Mouse (Mus musculus): ENCODE data around the gene Gse1. TPM values are rescaled to one million over a fixed set of nuclear protein-coding genes. Genes with fewer than 3 reads are reported as not detected.

Gene Gse1
- total and polyA plus RNA-seq, 3 experiments, result 12.1 to 24.3 (median 21.0) TPM

- TF ChIP-seq EP300 (IDR thresholded peaks at IDR 0.05; ENCODE audit: insufficient read depth, low read depth, low read length), result no peak
- no peak for TF ChIP-seq POLR2A (IDR thresholded peaks at IDR 0.05; ENCODE audit: insufficient read depth, low read depth, low read length)
- no peak for TF ChIP-seq CTCF (IDR thresholded peaks at IDR 0.05)
- Histone ChIP-seq H3K9ac (ENCODE audit: low read depth, low read length) (no peak overlapping the region), H3K4me1 (ENCODE audit: control insufficient read depth, insufficient read depth, low read length) (peaks cover 13% of the 10 kb centered on the region), H3K4me3 (no peak overlapping the region), H3K79me2 (replicated peaks; ENCODE audit: control insufficient read depth, insufficient read depth, low read length) (peaks cover 4% of the 10 kb centered on the region), H3K36me3 (ENCODE audit: control insufficient read depth, insufficient read depth, low read length) (no peaks in the 10 kb centered on the region), H3K27ac (no peak overlapping the region), H3K27me3 (ENCODE audit: control insufficient read depth, insufficient read depth, low read length) (no peaks in the 10 kb centered on the region)
- WGBS, result 95% methylated on average over 6 of the region's 6 CpGs
- intact Hi-C loops (cut with DNase I), result no loop called here
- no peak for DNase-seq
These were observed 284.9 kb downstream of the Gse1 start for GRCm38 (mm10) chr8:120513145-120513544.

GRCm38 (mm10) chr8:120513638-120514461 is 285.6 kb downstream of the Gse1 start:
- 82% methylated on average over 26 of the region's 26 CpGs for WGBS

GRCm38 (mm10) chr8:120515214-120515613 is 287.0 kb downstream of the Gse1 start:
- DNase-seq, result no peak
- Histone ChIP-seq H3K4me1 (ENCODE audit: control insufficient read depth, insufficient read depth, low read length) (peaks cover 9% of the 10 kb centered on the region), H3K9ac (ENCODE audit: low read depth, low read length) (no peak overlapping the region), H3K27ac (no peak overlapping the region), H3K79me2 (replicated peaks; ENCODE audit: control insufficient read depth, insufficient read depth, low read length) (peaks cover 4% of the 10 kb centered on the region), H3K4me3 (no peak overlapping the region), H3K36me3 (ENCODE audit: control insufficient read depth, insufficient read depth, low read length) (no peaks in the 10 kb centered on the region), H3K27me3 (ENCODE audit: control insufficient read depth, insufficient read depth, low read length) (no peaks in the 10 kb centered on the region)
- 85% methylated on average over 2 of the region's 2 CpGs for WGBS
- TF ChIP-seq POLR2A (IDR thresholded peaks at IDR 0.05; ENCODE audit: insufficient read depth, low read depth, low read length) (no peak), EP300 (IDR thresholded peaks at IDR 0.05; ENCODE audit: insufficient read depth, low read depth, low read length) (no peak), CTCF (IDR thresholded peaks at IDR 0.05) (no peak)
- intact Hi-C loops (cut with DNase I), result no loop called here

More at GRCm38 (mm10) chr8:120513638-120514461, 285.6 kb downstream of the Gse1 start:
- Histone ChIP-seq H3K4me3 (no peak overlapping the region), H3K79me2 (replicated peaks; ENCODE audit: control insufficient read depth, insufficient read depth, low read length) (peaks cover 4% of the 10 kb centered on the region), H3K4me1 (ENCODE audit: control insufficient read depth, insufficient read depth, low read length) (peaks cover 11% of the 10 kb centered on the region), H3K9ac (ENCODE audit: low read depth, low read length) (no peak overlapping the region), H3K27ac (no peak overlapping the region), H3K27me3 (ENCODE audit: control insufficient read depth, insufficient read depth, low read length) (no peaks in the 10 kb centered on the region), H3K36me3 (ENCODE audit: control insufficient read depth, insufficient read depth, low read length) (no peaks in the 10 kb centered on the region)
- no peak for DNase-seq
- TF ChIP-seq POLR2A (IDR thresholded peaks at IDR 0.05; ENCODE audit: insufficient read depth, low read depth, low read length), result no peak
- no peak for TF ChIP-seq CTCF (IDR thresholded peaks at IDR 0.05)
- TF ChIP-seq EP300 (IDR thresholded peaks at IDR 0.05; ENCODE audit: insufficient read depth, low read depth, low read length), result no peak
- intact Hi-C loops (cut with DNase I), result no loop called here

GRCm38 (mm10) chr8:120515650-120516049 is 287.4 kb downstream of the Gse1 start:
- TF ChIP-seq CTCF (IDR thresholded peaks at IDR 0.05), result no peak
- TF ChIP-seq POLR2A (IDR thresholded peaks at IDR 0.05; ENCODE audit: insufficient read depth, low read depth, low read length), result no peak
- TF ChIP-seq EP300 (IDR thresholded peaks at IDR 0.05; ENCODE audit: insufficient read depth, low read depth, low read length), result no peak
- no peaks in the 10 kb centered on the region for H3K27me3 ChIP-seq (ENCODE audit: control insufficient read depth, insufficient read depth, low read length)

GRCm38 (mm10) chr8:120516182-120516755 is 288.0 kb downstream of the Gse1 start:
- DNase-seq, result peak in 1 of 2 experiments; percentile 55
- Histone ChIP-seq H3K9ac (ENCODE audit: low read depth, low read length) (no peak overlapping the region), H3K27ac (no peak overlapping the region), H3K79me2 (replicated peaks; ENCODE audit: control insufficient read depth, insufficient read depth, low read length) (peaks cover 4% of the 10 kb centered on the region), H3K27me3 (ENCODE audit: control insufficient read depth, insufficient read depth, low read length) (no peaks in the 10 kb centered on the region), H3K4me3 (no peak overlapping the region), H3K36me3 (ENCODE audit: control insufficient read depth, insufficient read depth, low read length) (no peaks in the 10 kb centered on the region), H3K4me1 (ENCODE audit: control insufficient read depth, insufficient read depth, low read length) (peaks cover 6% of the 10 kb centered on the region)
- TF ChIP-seq CTCF (IDR thresholded peaks at IDR 0.05) (no peak), POLR2A (IDR thresholded peaks at IDR 0.05; ENCODE audit: insufficient read depth, low read depth, low read length) (no peak), EP300 (IDR thresholded peaks at IDR 0.05; ENCODE audit: insufficient read depth, low read depth, low read length) (no peak)
- 48% methylated on average over 12 of the region's 12 CpGs for WGBS
- intact Hi-C loops (cut with DNase I), result no loop called here

More at GRCm38 (mm10) chr8:120515650-120516049, 287.4 kb downstream of the Gse1 start:
- H3K27ac ChIP-seq, result no peak overlapping the region
- no peak overlapping the region for H3K4me3 ChIP-seq
- H3K4me1 ChIP-seq (ENCODE audit: control insufficient read depth, insufficient read depth, low read length), result peaks cover 11% of the 10 kb centered on the region
- 95% methylated on average over 6 of the region's 6 CpGs for WGBS
- no peak for DNase-seq
- peaks cover 4% of the 10 kb centered on the region for H3K79me2 ChIP-seq (replicated peaks; ENCODE audit: control insufficient read depth, insufficient read depth, low read length)
- H3K9ac ChIP-seq (ENCODE audit: low read depth, low read length), result no peak overlapping the region
- intact Hi-C loops (cut with DNase I), result no loop called here
- no peaks in the 10 kb centered on the region for H3K36me3 ChIP-seq (ENCODE audit: control insufficient read depth, insufficient read depth, low read length)

Data from heart, adult 2 months (tissue).